Mouse (Mus musculus) granulocyte monocyte progenitor cell, adult 5-6 weeks (primary cell): ENCODE results near the gene Fam13a. TPM values are rescaled to one million over a fixed set of nuclear protein-coding genes. Genes with fewer than 3 reads are reported as not detected.

Source experiments
- ATAC-seq: replicated peaks from 2 replicates; pipeline ENCODE4 v1.8.0; 2016; ENCODE audit warnings: mild to moderate bottlenecking, moderate TSS enrichment, inconsistent platforms; ENCODE audit not compliant: poor library complexity, severe bottlenecking
- total RNA-seq, 2 experiments: library from RNA; stranded (forward) in 1 of 2; stranded (reverse) in 1 of 2; fragments of 200-712, 200-1000 nt in 1 of 2; fragments of >200 nt in 1 of 2; fragmentation: Nextera tagmentation in 1 of 2; gene quantifications; 2 replicates each; pipeline ENCODE4 v1.2.3; 2014 to 2017

The Fam13a gene
- total RNA-seq, 2 experiments from 2014 or later: 0.24 TPM; not detected in 1

DNA sequence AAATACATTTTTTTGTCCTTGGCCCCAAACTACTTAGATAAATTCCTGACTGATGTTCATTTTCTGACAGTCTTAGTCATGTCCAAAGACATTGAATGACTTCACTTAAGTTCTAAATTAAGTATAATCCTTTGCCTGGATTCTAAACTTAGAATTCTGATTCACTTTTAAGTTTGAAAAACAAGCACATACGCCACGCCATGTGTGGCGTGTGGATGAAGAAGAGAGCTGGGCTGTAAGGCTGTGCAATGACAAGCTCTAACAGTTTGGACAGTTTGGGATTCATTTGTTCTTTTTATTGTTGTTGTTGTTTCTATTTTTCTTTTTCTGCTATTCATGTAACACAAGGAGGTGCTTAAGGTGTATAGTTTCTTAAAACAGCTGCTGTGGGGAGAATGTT, 13.6 kb downstream of the Fam13a start:
- ATAC-seq: no peak

DNA sequence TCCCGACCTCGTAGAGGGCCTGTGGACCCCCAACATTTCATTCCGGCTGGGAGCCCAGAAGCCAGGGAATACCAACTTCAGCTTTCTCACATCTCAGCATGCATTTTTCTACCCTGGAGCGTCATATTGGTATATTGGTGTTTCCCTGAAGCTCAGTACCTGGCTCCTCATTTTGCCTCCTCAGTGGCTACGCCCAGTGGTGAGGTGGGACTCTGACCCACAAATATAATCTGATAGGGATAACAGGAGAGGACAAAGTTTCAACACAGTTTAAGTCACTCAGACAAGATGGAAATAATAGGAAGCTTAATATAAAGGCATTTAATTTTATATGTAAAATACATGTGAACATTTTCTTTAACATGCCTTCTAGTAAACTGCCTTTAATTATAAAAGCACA, 19.7 kb downstream of the Fam13a start:
- no peak for ATAC-seq

DNA sequence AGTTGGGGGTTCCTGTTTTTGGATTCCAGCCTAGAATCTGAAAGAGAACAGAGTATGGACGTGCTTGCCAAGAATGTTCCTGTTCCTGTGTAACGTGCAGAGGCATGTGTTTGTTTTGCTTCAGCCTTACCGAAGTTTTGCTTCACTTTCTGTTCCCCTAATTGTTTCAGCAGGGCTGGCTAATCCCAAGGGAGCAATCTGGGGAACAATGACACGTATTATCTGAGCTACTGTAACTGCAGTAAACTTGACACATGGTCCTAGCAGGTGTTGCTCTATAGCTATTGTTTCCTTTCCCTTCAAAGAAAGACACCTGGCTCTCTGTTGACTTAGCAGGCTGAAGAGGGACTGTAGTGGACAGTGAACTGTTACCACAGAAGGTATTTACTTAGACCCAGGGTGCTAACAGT, 25.3 kb downstream of the Fam13a start:
- ATAC-seq: peak; percentile 82

GRCm38 (mm10) chr6:58998528-58998927, 25.8 kb downstream of the Fam13a start:
- ATAC-seq: no peak

DNA sequence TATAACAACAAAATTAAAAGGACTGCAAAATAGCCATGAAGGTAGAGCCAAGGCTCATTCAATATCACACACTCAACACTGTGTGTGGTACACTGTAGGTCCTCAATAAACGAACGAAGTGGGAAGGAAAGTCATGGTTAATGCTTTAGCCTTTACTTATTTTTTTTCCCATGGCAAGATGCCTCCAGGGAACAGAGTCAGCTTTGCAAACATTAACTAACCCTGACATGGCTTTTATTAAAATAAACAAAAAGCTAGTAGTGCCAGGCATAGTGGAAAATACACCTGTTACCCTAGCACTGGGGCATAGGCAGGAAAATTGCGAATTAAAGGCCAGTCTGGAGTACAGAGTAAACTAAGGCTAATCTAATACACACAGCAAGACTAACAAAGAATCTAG, 35.2 kb downstream of the Fam13a start:
- no peak for ATAC-seq

DNA sequence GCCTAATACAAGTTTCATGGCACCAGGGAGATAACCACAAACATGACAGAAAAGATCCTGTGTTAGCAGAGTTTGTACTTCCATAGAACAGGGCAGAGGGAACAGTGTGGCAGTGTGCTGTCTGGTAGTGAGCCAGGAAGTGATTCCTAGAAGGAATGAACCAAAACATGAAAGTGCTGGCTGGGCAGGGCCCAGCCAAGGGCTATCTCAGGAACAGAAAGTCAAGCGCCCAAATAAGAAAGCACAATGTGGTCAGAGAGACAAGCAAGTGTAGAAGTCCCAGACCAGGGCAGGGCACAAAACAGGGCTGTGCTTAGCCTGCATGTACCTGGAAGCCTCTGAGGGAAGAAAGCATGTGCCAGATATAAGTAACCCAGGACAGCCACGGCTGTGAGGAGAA, 35.6 kb downstream of the Fam13a start:
- ATAC-seq: no peak

DNA sequence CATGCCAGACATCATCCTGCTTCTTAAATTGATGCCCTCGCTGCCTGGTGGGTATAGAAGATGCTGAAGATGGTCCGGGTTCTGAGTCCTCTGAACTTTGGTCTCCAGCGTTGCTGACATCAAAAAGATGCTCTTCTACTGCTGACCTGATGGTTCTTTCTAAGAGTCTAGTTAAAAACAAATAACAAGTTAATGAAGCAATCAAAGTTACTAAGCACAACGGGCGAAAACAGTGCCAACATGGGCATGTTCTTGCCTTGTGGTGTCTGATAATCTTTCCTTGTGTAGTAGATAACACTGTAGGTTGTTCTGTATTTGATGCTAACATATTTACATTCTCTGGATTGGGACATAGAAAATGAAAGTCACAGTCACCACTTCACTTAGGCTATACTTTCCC, 37.2 kb downstream of the Fam13a start:
- ATAC-seq: no peak

DNA sequence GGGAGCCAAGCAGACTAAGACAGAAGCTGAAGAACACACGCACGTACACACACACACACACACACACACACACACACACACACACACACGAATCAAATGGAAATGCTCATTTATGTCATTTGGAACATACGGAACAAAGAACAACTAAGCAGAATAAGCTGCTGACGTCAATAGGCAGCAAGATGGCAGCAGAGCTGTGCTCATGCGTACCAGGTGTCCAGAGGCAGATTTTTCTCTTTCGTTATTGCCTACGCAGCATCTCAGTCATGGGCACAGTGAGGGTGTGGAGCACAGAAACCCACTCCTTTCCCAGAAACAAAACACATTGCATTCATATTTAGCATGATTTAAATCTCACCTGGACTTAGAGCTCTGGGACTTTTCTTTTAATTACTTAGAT, 39.2 kb downstream of the Fam13a start:
- ATAC-seq: no peak

GRCm38 (mm10) chr6:58975249-58975648, 49.1 kb downstream of the Fam13a start:
- ATAC-seq: peak; percentile 44; the same call in 1 of the 2 replicates

DNA sequence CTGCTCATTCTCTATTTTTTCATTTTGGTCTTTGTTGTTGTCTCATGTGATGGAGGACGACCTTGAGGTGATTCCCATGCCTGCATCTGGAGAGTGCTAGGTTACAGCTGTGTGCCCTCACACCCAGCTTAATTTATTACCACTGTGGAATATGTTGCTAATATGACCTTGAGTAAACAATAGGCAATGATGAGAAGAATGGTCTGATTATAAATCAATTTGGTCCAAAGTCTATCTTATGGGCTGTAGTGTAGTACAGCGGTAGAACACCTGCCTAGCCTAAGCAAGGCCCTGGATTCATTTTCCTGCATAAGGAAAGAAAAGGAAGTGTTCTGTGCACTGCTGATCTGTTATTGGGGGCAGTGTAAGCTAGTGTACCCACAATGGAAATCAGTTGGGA, 49.9 kb downstream of the Fam13a start:
- no peak for ATAC-seq

- no peak for ATAC-seq
Observed at GRCm38 (mm10) chr6:58972873-58973272, 51.5 kb downstream of the Fam13a start.

- ATAC-seq: no peak
Observed at GRCm38 (mm10) chr6:58968272-58968671, 56.1 kb downstream of the Fam13a start.

- ATAC-seq: no peak
Observed at GRCm38 (mm10) chr6:58965071-58965831, 59.1 kb downstream of the Fam13a start.

DNA sequence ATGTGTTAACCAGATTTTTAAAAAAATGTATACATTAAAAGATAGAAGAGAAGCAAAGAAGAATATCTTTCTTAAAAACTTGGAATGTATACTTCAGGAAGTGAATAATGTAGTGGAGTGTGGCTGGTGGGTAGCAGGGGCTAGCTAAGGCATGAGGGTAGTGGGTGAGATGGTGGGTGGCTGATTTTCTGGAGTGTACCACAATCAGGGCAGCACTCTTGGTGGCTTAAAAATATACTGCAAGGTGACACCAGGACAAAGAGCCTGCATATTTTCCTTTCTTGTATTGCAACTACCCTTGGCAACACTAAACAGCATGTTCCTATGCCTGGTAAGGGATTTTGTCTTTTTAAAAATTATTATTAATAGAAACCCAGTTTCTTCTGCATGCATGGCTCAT, 59.8 kb downstream of the Fam13a start:
- ATAC-seq: no peak

DNA sequence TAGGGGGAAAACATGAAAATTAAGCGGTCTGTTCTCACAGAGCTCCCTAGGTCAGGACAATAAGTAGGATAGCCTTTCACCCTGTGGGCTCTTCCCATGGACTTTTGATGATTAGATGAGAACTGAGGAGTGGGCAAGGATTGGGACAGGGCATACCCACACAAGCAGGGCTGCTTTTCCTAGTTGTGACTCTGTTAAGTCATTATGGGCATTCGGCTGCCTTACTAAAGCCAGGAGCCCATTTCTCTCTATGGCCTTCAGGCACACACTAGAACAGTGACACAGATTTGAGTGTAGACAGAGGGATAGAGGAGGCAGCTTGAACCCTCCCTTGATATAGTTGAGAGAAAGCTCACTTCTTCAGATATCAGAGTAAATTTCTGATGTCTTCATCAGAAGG, 60.3 kb downstream of the Fam13a start:
- no peak for ATAC-seq

- ATAC-seq: no peak
Observed at GRCm38 (mm10) chr6:58962691-58963090, 61.7 kb downstream of the Fam13a start.

GRCm38 (mm10) chr6:58960523-58960922, 63.8 kb downstream of the Fam13a start:
- no peak for ATAC-seq

DNA sequence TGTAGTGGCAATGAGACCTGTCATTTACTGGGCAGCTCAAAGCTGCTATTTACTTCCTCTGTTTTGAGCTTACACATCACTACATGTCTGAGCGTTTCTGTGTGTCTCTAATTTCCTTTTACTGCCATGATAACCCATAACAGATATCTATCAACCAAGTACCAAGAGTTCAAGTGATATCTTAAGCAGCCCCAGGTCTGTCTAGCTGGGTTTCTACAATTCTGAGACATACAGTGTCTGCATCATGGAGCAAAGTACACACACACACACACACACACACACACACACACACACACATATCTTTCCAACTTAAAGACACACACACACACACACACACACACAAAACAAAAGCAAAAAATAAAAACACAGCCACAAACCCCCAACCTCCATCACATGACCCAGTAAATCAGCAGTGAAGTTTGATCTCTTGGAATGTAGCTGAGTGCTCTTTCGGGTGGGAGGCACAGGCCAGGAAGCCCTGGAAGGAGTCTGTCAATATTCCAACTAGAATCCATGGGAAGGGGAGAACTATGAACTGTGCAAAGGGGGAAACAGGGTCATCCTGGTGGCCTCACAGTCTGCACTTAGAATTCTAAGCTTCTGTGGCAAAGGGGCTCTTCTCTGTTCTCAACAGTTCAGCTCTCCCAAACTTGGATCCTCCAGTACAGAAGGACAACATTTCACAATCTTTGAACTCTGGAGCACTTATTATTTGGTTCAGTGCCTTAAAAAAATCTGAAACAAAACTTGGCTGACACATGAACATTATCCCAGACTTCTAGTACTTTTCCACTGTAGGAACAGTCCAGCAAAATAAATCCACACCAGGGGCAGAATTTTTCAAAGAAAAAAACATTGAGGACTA, 73.0 kb downstream of the Fam13a start:
- ATAC-seq: no peak

DNA sequence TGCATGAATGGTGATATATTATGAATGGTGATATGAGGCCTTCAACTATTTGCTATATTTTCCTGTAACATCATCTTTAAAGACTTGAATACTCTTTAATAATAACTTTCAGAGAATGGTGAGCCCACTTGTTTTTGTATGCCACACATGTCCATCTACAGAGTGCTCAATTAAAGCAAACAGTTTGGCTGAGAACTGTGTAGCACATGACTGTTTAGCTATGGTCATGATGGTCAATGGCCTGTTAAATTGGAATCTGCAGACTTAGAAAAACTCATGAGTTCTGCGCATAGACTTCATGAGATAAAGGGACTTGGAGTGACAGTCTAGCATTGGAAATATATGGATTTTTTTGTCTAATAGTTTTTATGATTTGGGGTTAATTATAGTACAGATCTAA, 73.9 kb downstream of the Fam13a start:
- ATAC-seq: no peak

DNA sequence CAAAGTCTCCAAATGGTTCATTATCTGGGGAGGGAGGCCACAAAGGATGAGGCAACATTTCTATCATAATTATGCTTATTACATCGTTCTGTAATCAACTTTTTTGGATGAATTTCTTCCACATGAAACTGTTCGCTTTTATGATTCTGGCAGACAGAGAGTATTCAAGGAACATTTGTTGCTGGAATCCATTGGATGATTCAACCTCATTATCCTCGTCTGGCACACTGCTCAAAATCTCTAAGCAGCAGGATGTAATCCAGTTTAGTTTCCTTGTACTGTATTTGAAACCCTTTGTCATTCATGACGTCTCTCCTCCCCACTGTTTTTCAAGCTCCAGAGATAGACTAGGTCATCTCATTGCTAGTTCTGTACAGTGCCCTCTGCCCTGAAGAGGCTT, 77.5 kb downstream of the Fam13a start:
- ATAC-seq: no peak

DNA sequence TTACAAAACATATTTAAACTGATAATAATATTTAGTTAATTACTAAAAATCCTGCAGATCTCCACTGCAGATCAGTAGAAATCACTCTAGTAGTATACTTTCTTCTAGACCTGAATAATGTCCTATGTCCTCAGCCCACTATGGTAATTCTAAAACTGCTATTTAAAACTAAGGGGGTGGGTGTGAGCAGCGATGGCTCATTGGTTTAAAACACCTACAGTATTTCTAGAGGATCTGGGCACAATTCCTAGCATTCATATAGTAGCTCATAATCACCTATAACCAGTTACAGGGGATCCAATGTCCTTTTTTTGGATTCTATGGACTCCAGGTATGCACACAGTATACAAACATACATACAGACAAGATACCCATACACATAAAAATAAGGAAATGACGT, 78.1 kb downstream of the Fam13a start:
- ATAC-seq: no peak

- no peak for ATAC-seq
Observed at GRCm38 (mm10) chr6:58943958-58944357, 80.4 kb downstream of the Fam13a start.
